Mouse (Mus musculus): ENCODE measurements around the gene Gpank1. TPM values are rescaled to one million over a fixed set of nuclear protein-coding genes. Genes with fewer than 3 reads are reported as not detected.

The Gpank1 gene
- polyA plus RNA-seq, 1 experiment from 2014 or later = 19.4 TPM

Other genes with a start within 250 kb of the Gpank1 start
- 2.1 and 3.7 TPM in 2 replicates for gene Zbtb12, start 242.0 kb upstream of the Gpank1 start, polyA plus RNA-seq (2014; fragmentation: Nextera tagmentation; extraction: Ambion mirVana)
- gene Gm20547, start 239.4 kb upstream of the Gpank1 start, polyA plus RNA-seq (2014; fragmentation: Nextera tagmentation; extraction: Ambion mirVana) = not detected in 2 replicates
- gene C2, start 223.2 kb upstream of the Gpank1 start, polyA plus RNA-seq (2014; fragmentation: Nextera tagmentation; extraction: Ambion mirVana) = 1.7 and 1.9 TPM in 2 replicates
- 70.5 and 76.9 TPM in 2 replicates for gene Ehmt2, start 223.0 kb upstream of the Gpank1 start, polyA plus RNA-seq (2014; fragmentation: Nextera tagmentation; extraction: Ambion mirVana)
- 5.4 and 7.7 TPM in 2 replicates for gene Slc44a4, start 207.0 kb upstream of the Gpank1 start, polyA plus RNA-seq (2014; fragmentation: Nextera tagmentation; extraction: Ambion mirVana)
- gene Neu1, start 190.2 kb upstream of the Gpank1 start, polyA plus RNA-seq (2014; fragmentation: Nextera tagmentation; extraction: Ambion mirVana) = 19.6 and 23.2 TPM in 2 replicates
- 0.54 and 0.80 TPM in 2 replicates for gene Hspa1b, start 162.2 kb upstream of the Gpank1 start, polyA plus RNA-seq (2014; fragmentation: Nextera tagmentation; extraction: Ambion mirVana)
- not detected in 2 replicates for gene Gm20481, start 151.5 kb upstream of the Gpank1 start, polyA plus RNA-seq (2014; fragmentation: Nextera tagmentation; extraction: Ambion mirVana)
- gene Hspa1a, start 149.3 kb upstream of the Gpank1 start, polyA plus RNA-seq (2014; fragmentation: Nextera tagmentation; extraction: Ambion mirVana) = 4.3 and 4.8 TPM in 2 replicates
- gene Hspa1l, start 148.8 kb upstream of the Gpank1 start, polyA plus RNA-seq (2014; fragmentation: Nextera tagmentation; extraction: Ambion mirVana) = 0.79 and 1.3 TPM in 2 replicates
- 240 and 246 TPM in 2 replicates for gene Lsm2, start 139.6 kb upstream of the Gpank1 start, polyA plus RNA-seq (2014; fragmentation: Nextera tagmentation; extraction: Ambion mirVana)
- gene Vars, start 120.5 kb upstream of the Gpank1 start, polyA plus RNA-seq (2014; fragmentation: Nextera tagmentation; extraction: Ambion mirVana) = 96.4 and 137 TPM in 2 replicates
- gene Vwa7, start 104.9 kb upstream of the Gpank1 start, polyA plus RNA-seq (2014; fragmentation: Nextera tagmentation; extraction: Ambion mirVana) = 0.13 and 0.28 TPM in 2 replicates
- 6.6 and 10.9 TPM in 2 replicates for gene Sapcd1, start 93.4 kb upstream of the Gpank1 start, polyA plus RNA-seq (2014; fragmentation: Nextera tagmentation; extraction: Ambion mirVana)
- gene Msh5, start 74.7 kb upstream of the Gpank1 start, polyA plus RNA-seq (2014; fragmentation: Nextera tagmentation; extraction: Ambion mirVana) = 4.9 and 5.9 TPM in 2 replicates
- 72.1 and 172 TPM in 2 replicates for gene Clic1, start 71.5 kb upstream of the Gpank1 start, polyA plus RNA-seq (2014; fragmentation: Nextera tagmentation; extraction: Ambion mirVana)
- 355 and 422 TPM in 2 replicates for gene Ddah2, start 62.4 kb upstream of the Gpank1 start, polyA plus RNA-seq (2014; fragmentation: Nextera tagmentation; extraction: Ambion mirVana)
- 0.20 and 0.30 TPM in 2 replicates for gene Ly6g6c, start 56.1 kb upstream of the Gpank1 start, polyA plus RNA-seq (2014; fragmentation: Nextera tagmentation; extraction: Ambion mirVana)
- 0.36 and 0.46 TPM in 2 replicates for gene Mpig6b, start 55.3 kb upstream of the Gpank1 start, polyA plus RNA-seq (2014; fragmentation: Nextera tagmentation; extraction: Ambion mirVana)
- gene Ly6g6e, start 44.6 kb upstream of the Gpank1 start, polyA plus RNA-seq (2014; fragmentation: Nextera tagmentation; extraction: Ambion mirVana) = 0.81 and 1.3 TPM in 2 replicates
- 4.3 and 4.8 TPM in 2 replicates for gene Ly6g6d, start 43.4 kb upstream of the Gpank1 start, polyA plus RNA-seq (2014; fragmentation: Nextera tagmentation; extraction: Ambion mirVana)
- gene Ly6g6f, start 35.8 kb upstream of the Gpank1 start, polyA plus RNA-seq (2014; fragmentation: Nextera tagmentation; extraction: Ambion mirVana) = 0.31 and 0.34 TPM in 2 replicates
- 73.9 and 85.7 TPM in 2 replicates for gene Abhd16a, start 32.2 kb upstream of the Gpank1 start, polyA plus RNA-seq (2014; fragmentation: Nextera tagmentation; extraction: Ambion mirVana)
- gene Ly6g5c, start 13.2 kb upstream of the Gpank1 start, polyA plus RNA-seq (2014; fragmentation: Nextera tagmentation; extraction: Ambion mirVana) = not detected in 2 replicates
- 1.2 and 1.3 TPM in 2 replicates for gene Ly6g5b, start 6.0 kb upstream of the Gpank1 start, polyA plus RNA-seq (2014; fragmentation: Nextera tagmentation; extraction: Ambion mirVana)
- 325 and 334 TPM in 2 replicates for gene Csnk2b, start 598 bp downstream of the Gpank1 start, polyA plus RNA-seq (2014; fragmentation: Nextera tagmentation; extraction: Ambion mirVana)
- 9.4 and 10.0 TPM in 2 replicates for gene D17H6S53E, start 4.9 kb downstream of the Gpank1 start, polyA plus RNA-seq (2014; fragmentation: Nextera tagmentation; extraction: Ambion mirVana)
- 9.7 and 10.4 TPM in 2 replicates for gene Apom, start 10.6 kb downstream of the Gpank1 start, polyA plus RNA-seq (2014; fragmentation: Nextera tagmentation; extraction: Ambion mirVana)
- 82.6 and 99.0 TPM in 2 replicates for gene Bag6, start 13.7 kb downstream of the Gpank1 start, polyA plus RNA-seq (2014; fragmentation: Nextera tagmentation; extraction: Ambion mirVana)
- gene Prrc2a, start 43.4 kb downstream of the Gpank1 start, polyA plus RNA-seq (2014; fragmentation: Nextera tagmentation; extraction: Ambion mirVana) = 248 and 262 TPM in 2 replicates
- 9.7 and 10.9 TPM in 2 replicates for gene Aif1, start 54.6 kb downstream of the Gpank1 start, polyA plus RNA-seq (2014; fragmentation: Nextera tagmentation; extraction: Ambion mirVana)
- 12.2 and 15.9 TPM in 2 replicates for gene Lst1, start 67.0 kb downstream of the Gpank1 start, polyA plus RNA-seq (2014; fragmentation: Nextera tagmentation; extraction: Ambion mirVana)
- 0.34 and 1.4 TPM in 2 replicates for gene Ltb, start 73.0 kb downstream of the Gpank1 start, polyA plus RNA-seq (2014; fragmentation: Nextera tagmentation; extraction: Ambion mirVana)
- gene Tnf, start 80.6 kb downstream of the Gpank1 start, polyA plus RNA-seq (2014; fragmentation: Nextera tagmentation; extraction: Ambion mirVana) = not detected in 2 replicates
- gene Lta, start 83.9 kb downstream of the Gpank1 start, polyA plus RNA-seq (2014; fragmentation: Nextera tagmentation; extraction: Ambion mirVana) = 0.14 TPM in 1 of 2 replicates, not detected in the other
- 0.89 TPM in 1 of 2 replicates, not detected in the other for gene Gm16181, start 99.4 kb downstream of the Gpank1 start, polyA plus RNA-seq (2014; fragmentation: Nextera tagmentation; extraction: Ambion mirVana)
- 5.3 and 6.4 TPM in 2 replicates for gene Atp6v1g2, start 112.2 kb downstream of the Gpank1 start, polyA plus RNA-seq (2014; fragmentation: Nextera tagmentation; extraction: Ambion mirVana)
- gene Nfkbil1, start 114.3 kb downstream of the Gpank1 start, polyA plus RNA-seq (2014; fragmentation: Nextera tagmentation; extraction: Ambion mirVana) = 3.3 and 6.0 TPM in 2 replicates
- gene Ddx39b, start 120.3 kb downstream of the Gpank1 start, polyA plus RNA-seq (2014; fragmentation: Nextera tagmentation; extraction: Ambion mirVana) = 525 and 616 TPM in 2 replicates
- 38.3 and 42.8 TPM in 2 replicates for gene H2-D1, start 141.3 kb downstream of the Gpank1 start, polyA plus RNA-seq (2014; fragmentation: Nextera tagmentation; extraction: Ambion mirVana)
- gene H2-Q1, start 198.9 kb downstream of the Gpank1 start, polyA plus RNA-seq (2014; fragmentation: Nextera tagmentation; extraction: Ambion mirVana) = not detected in 2 replicates
- gene H2-Q2, start 220.8 kb downstream of the Gpank1 start, polyA plus RNA-seq (2014; fragmentation: Nextera tagmentation; extraction: Ambion mirVana) = 0.24 and 0.37 TPM in 2 replicates

Data from kidney, embryonic 14.5 days (tissue).